Mouse (Mus musculus): Measurements from ENCODE around the gene Ttc3.
A peak's percentile ranks its signal among the peaks of the same experiment; 100 is the strongest.
"Not testable (repeated sequence)": the region's sequence is repeated elsewhere in the genome, so short reads cannot be mapped to it uniquely, and the experiment has no call there.

Gene Ttc3

DNA sequence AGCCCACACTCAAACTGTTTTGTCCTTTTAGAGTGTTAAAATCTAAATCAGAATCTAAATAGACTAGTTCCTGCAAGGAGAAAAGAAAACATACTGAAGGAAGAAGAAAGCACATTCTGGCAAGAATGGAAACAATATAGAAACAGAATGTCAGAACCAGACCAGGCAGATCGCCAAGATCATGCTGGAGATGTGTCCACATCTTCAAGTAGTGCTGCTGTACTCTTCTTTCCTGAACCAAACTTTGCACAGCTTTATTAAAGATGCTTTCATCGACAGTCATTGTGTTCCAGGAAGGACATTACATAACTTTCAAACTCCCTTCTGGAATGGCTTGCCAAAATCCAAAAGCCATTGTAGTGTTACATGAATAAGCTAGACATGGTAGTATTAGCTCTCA, 66.4 kb downstream of the Ttc3 start:
- no peak for DNase-seq

DNA sequence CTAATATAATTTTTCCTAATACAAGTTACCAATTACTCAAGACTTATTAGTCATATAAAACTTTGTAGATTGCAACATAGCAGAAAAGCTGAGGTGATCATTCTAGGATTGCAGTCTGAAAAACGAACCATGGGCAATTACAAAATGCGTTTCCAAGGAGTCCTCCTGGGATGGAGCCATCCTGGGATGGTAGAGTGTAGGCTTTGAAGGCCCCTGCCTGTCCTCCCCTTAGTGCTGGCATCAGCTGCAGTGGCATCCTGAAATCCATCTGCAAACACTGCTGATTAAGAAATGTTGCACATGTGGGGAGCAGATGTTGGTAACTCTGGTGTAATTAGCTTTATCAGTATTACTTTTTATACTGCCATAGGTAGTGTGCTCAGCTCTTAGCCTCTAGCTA, 70.9 kb downstream of the Ttc3 start:
- DNase-seq, result no peak

DNA sequence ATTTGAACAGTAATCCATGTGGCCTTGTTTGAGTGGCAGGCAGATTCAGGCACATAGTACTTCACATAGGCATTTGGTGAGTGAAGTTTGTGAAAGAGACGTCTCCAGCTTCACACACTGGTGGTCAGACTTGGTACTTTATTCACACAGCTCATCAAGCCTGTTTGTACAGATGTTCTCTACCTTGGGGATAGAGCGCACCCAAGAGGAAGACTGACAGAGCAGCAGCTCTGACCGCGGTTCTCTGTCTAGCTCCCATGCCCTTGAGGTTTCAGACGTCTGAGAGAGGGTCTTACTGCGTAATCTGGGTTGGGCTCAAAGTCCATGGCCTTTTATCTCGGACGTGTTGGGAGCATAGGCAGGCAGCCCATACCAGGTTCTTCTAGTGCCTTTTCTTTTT, 78.7 kb downstream of the Ttc3 start:
- DNase-seq, result no peak

DNA sequence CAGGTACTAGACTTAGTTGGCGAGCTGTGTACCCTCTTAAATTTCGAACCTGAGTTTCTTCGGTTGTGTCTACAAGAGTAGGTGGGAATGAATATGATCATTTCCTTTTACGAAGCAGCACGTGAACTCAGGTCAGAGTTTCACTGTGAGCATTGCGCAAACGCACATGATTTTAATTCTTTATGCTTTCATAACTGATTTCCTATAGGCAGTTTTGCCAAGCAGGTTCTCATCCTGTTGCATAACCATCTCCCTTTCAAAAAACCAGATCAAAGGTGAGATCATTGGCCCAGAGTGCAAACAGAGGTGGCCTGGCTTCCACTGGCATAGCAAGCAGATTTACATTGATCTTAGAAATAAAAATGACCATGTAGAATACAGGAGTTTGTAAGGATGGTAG, 79.2 kb downstream of the Ttc3 start:
- DNase-seq, result peak; percentile 73

DNA sequence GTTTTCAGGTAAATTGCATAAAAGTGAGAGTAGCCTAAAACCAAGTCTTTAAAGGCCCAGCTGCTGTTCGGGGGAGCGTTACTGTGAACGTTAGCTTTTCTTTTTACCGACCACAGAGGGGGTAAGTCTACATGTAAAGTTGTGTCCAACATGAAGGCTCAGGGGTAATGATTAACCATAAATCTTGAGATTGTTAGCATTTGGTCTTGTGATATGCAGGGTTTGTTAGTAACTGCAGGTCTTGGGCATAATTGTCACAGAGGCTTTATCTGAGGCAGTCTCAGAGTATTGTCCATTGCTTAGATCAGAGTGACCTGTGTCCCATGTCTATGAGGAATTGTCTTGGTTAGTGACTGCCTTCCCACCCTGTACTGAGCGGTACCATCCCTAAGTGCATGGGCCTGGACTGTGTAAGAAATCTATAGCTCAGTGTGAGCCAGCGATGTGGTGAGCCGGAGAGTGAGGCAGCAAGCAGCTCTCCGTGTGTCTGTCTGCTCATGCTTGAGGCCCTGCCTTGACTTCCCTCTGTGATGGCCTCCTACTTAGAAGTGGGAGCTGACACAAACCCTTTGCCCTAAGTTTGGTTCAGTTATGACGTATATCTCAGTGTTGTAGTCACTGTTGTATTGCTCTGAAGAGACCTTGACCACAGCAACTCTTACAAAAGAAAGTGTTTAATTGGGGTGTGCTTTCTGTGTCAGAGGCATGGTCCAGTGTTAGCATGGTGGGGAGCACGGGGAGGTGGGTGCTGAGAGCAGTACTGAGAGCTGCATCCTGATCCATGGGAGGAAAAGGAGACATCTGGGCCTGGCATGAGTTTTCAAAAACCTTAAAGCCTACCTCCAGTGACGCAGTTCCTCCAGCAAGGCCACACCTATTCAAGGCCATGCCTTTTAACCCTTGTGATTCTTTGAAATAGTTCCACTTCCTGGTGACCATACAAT, 81.4 kb downstream of the Ttc3 start:
- DNase-seq, result no peak

DNA sequence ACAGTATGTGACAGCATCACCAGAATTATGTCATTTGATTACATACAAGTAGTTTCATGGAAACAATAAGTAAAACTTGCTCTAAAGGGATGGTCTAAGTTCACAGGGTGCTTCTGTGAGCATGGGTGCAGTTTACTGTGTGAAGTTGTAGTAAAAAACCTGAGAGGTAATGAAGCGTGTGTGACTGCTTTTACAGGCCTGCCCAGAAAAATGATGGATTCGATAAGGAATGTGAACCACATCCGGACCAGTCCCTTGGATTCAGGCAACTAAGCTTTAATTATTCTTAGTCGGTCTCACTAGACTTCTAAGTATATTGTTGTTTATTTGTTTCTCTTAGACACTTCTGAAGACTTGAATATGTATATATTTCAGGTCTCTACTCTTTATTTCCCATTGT, 82.3 kb downstream of the Ttc3 start:
- no peak for DNase-seq

DNA sequence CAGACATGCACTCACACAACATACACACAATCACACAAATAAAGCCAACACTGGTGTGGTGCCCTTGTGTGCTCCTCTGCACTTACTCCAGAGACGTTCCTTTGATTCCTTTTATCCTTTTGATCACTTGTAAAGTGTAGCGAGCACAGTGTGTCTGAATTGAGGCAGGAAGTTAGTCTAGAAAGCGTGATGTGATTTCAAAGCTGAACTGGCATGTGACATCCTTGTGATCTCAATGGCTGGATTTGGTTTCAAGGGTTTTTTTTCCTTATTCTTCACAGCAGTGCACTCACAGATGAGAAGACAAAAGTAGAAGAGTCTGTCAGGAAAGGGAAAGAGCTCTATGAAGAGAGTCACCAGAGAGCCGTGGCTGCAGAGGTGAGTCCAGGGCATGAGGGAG, 83.7 kb downstream of the Ttc3 start:
- no peak for DNase-seq

DNA sequence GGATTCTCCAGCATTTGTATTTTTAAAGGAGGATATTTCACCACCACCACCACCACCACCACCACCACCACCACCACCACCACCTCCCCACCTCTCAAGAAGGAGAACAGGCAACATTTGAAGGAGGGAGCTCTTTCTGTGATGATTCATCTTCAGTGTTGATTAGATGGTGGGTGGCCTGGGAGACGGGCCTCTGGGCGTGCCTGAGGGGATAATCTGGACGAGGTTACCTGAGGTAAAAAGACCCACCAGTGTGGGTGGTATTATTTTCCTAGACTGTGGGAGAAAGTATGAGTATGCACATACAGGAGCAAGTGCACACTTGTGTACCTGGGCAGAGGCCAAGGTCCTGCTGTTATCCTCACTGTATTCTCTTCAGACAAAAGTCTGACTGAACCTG, 93.6 kb downstream of the Ttc3 start:
- DNase-seq, result no peak

DNA sequence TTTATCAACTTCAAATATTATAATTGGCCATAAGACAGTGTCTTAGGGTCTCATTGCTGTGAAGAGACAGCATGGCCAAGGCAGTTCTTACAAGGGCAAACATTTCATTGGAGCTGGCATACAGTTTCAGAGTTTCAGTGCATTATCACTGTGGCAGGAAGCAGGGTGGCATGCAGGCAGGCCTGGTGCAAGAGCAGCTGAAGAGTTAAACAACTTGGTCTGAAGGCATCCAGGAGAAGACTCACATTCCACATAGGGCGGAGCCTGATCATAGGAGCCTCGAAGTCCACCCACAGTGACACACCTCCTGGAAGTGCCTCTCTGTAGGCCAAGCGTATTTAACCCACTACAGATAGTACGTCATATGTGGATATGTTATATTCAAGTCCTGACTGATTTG, 95.5 kb downstream of the Ttc3 start:
- no peak for DNase-seq

DNA sequence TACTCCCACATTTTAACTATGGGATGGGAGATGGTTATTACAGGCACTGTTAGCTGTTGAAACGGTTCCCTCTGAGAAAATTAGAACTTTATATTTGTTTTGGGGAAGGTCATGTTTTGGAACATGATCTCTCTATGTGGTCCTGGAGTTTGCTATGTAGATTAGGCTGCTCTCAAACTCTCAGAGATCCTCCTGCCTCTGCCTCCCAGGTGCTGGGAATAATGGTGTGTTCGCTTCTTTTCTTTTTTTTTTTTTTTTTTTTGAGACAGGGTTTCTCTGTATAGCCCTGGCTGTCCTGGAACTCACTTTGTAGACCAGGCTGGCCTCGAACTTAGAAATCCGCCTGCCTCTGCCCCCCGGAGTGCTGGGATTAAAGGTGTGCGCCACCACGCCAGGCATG, 95.9 kb downstream of the Ttc3 start:
- not testable (repeated sequence) for DNase-seq

DNA sequence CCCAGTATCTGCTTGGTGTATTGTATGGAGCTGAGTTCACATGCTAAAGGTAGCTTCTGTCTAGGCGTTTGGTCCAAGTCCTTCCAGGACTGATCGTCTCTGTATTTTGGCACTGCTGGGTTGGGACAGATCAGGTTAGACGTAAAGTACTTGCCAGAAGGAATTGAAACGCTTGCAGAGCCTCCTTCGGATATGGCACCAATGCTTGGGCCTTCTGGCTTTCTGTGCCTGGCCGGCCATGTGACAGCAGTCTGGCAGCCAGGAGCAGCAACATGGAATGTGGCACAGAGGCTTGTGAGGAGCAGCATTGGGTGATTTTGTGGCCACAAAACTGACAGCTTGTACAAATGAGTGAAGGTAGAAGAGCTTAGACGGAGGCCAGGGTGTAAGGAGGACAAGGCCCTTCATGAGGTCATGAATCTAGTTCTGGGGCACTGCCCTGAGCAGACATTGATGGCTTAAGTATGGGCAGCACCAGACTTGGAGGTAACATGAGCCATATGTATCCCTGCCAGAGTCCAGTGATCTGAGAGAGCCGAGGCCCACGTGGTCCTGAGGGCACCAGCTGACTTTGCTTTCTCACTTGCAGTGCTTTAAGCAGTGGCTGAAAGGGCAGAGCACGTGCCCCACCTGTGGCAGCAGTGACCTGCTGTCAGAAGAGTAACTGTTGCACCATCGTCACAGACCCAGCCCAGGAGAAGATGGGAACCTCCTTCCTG, 97.1 kb downstream of the Ttc3 start:
- DNase-seq, result no peak

DNA sequence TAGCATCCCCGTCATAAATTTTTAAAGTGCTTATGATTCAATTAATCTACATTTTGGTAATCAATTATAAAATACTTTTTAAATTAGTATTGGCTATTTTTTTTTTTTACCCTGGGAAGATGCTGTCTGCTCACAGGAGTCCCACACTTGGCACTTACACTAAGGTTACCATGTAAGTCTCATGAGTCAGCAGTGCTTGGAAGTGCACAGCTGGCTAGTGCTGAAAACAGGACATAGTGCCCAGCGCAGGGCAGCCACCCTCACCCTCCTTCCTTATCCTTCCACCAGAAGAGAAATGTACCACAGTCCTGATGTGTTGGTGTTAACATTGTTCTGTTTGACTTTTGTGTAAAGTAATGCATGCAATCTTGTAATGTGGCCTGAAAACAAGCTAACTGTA, 98.0 kb downstream of the Ttc3 start:
- DNase-seq, result no peak

DNA sequence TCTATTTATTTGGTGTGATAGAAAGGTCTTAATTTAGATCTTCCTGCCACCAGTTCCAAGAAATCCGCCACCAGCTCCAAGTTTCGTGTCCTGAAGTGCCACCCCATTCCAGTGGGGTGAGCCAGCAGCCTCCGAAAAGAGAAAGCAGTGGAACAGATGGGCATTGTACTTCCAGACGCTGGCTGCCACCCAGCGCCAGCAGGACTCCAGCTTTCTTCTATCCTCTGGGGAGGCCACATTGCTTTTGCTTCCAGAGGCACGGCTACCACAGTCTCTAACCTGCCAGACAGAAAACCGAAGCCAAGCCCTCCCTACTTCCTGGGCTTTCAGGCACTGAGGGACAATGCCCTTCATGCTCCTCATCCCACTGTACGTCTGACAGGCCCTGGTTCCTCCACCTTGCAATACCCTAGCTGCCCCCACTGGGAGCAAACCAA, 102.1 kb downstream of the Ttc3 start:
- peak; percentile 59 for DNase-seq

DNA sequence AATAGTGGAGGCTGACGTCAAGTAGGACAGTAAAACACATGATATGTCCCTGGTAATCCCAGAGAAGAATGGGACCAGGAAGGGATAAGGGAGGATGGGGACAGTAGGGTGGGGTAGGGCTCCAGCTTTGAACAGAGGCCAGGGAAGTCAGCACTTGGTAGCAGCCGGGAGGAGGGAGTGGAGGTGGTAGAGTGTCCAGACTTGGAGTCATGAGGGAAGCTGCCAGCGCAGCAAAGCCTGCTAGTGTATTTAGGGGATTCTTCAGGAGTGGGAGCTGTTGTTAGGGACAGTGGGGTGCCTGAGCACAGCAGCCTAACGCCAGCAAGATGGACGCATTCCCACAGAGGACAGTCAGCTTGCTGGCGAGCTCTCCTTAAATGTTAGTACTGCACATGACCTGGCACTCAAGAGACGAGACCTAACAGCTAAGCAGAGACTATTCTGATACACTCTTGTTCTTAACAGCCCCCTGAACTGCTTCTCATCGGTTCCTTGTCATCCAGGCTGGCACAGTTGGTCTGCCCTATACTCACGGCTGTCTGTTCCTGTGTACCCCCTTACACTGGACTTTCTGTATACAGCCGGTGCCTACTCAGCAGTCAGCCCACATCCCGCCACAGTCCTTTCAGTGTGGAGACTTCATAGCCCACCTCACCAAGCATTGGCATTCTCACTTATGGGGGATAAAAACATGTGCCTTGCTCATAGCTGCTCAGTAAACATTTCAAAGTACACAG, 102.8 kb downstream of the Ttc3 start:
- no peak for DNase-seq

DNA sequence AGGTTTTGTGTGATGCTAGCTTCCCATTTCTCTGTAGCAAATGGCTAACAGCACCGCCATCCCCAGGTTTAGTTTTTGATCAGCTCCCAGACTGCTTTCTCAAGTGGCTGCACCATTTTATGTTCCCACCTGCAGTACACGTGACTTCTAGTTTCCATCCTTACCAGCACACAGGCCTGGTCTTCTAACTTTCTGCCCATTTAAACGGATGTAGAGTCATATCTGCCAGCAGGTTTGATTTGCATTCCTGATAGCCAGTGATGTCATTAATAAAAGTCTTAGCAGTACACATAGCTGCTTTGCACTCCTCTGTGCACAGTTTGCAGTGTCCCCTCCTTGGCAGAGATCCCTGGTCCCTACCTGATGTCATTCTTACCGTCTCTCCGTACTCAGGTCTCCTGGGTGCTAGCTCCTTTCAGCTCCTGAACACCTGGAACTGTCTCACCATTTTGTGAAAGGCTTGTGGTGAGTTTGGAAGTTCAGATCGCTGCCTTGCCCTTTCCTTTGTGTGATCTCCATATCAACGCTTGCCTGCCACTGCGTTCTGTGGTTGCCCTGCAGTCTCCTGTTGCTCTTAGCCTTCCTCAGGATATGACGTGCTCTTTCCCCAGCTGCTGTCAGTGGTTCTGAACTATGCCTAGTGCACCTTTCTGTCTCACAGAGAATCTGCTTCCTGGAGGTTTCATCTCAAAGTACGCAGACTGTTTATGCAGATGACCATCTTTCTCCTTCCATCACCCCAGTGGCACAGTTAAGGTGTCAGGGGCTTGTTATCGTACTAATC, 114.5 kb downstream of the Ttc3 start:
- DNase-seq, result no peak

DNA sequence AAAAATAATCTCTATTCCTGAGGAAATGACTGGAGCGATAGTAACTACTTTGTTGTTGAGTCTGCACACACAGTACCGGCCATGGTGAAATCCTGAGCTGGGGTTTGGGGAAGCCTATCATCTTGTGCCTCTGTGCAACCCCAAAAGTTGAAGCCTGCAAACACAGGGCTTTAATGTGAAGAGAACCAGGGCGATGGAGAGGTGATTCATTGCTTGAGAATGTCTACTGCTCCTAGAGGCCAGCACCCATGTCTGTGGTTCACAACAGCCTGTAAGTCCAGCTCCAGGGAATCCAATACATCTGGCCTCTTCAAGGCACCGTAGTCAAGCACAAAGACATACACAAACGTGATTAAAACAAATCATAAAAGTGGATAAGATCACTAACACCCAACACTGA, 116.9 kb downstream of the Ttc3 start:
- no peak for DNase-seq

DNA sequence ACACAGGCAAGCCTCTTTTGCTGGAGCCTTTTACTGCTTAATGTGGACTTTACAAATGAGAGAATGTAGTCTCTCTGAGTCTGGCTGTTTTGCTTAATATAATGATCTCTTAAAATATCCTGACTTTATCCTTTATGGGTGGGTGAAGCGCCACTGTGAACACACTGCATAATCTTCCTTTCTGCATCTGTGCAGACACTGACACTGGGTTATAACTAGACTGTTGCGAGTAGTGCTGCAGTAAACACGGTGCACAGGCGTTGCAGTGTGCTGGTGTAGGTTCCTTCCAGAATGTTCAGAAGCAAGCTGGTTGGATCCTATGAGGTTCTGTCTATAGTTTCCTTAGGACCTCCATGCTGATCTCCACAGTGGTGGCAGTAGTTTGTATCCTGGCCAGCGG, 118.9 kb downstream of the Ttc3 start:
- DNase-seq, result no peak

DNA sequence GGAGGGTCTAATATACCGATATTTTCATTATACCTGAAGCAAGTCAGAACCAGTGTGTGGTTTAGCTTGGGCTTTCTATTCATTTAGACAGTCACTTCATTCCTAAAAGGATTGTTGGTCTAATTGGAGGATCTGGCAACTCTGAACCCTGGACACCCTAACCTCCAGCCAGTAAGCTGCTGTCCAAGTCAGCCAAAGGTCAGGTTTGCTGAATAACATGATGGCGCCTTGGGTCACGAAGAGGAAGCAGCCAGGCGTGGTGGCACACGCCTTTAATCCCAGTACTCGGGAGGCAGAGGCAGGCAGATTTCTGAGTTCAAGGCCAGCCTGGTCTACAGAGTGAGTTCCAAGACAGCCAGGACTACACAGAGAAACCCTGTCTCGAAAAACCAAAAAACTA, 126.8 kb downstream of the Ttc3 start:
- not testable (repeated sequence) for DNase-seq

DNA sequence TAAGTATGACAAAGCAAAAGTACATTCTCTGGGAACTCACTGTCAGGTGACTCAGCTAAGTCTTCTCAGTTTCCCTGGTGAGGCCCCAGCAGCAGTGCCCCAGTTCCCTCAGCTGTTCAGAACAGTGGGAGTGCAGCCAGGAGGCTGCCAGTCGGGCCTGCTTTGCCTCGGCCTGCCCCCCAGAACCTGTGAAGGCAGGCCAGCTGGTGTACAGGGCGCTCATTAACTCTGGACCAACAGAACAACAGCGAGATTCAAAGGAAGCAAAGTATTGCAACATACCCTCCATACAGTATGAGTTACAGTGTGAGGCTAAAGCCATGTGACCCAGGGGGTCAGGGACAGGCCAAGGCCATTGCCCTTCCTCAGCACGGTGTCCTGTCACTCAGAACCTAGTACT, 127.5 kb downstream of the Ttc3 start:
- DNase-seq, result peak; percentile 57

DNA sequence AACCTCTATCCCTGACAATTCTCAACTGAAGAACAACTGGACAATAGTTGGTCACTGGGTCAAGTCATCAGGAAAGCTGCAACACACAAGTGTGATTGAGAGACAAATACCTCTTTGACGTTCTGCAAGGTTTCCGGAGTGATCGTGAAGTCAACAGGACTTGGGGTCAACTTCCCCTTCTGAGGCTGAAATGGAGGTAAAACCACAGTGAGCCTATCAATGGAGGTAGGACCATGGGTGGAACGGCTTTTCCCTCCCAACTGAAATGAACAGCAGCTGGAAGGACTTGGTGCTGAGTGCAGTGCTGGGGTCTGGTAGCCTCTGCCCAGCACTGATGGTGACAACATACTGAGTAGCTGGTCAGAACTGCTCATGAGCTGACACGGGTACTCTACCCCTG, 133.8 kb downstream of the Ttc3 start:
- no peak for DNase-seq

DNA sequence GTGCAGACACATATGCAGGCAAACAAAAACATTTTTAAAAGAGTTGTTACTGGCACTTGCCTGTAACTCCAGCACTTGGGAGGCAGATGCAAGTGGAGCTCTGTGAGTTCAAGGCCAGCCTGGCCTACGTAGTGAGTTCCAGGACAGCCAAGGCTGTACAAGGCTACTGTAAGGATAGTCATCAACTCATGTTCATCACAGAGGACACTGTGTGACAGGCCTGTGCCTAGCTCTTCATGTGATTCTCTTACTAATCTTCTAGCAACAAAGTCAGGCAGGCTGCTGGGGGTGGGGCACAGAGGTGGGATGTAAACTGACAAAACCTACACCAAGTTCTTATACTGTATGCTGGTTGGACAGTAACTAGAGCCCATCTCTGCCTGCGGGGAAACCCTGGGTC, 136.7 kb downstream of the Ttc3 start:
- no peak for DNase-seq

DNA sequence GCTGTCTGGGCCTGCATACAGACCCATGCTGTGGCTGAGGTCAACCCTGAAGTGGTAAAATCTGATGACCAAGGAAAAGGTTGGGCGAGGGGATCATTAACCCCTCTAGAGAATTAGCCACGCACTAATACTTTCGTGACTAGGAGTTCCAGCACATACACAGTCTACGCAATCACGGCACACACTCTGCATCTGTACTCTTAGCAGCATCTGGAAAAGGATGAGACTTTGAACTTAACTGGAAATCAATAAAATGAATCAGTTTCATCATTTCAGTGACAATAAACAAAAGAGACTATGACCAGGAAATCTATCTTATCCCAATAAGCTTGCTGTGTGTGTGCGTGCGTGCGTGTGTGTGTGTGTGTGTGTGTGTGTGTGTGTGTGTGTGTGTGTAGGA, 138.4 kb downstream of the Ttc3 start:
- DNase-seq, result no peak

DNA sequence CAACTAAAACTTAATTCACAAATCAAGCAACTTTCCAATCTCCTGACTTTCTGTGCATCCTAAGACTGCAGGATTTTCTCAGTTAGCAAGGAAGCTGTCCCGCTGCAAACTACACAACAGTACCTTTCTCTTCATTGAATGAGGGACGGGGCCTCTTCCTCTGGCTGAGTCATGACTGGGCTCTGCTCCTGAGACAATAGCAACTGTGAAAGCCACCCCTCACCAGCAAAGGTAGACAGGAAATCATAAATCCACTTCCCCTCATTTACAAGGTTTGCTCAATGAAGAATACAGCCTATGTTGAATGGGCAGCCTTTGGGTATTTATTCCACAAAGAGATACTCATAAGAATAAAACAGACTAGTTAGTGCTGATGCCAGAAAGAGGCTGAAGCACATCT, 139.6 kb downstream of the Ttc3 start:
- DNase-seq, result no peak

Measured in lung, postnatal 36 days (tissue).